Mouse (Mus musculus) liver, adult (tissue): ENCODE measurements around the gene Mis12.

ENCODE experiments used
- GATA4 ChIP-seq: IDR thresholded peaks from 2 replicates; pipeline ENCODE4 v1.6.1; 2014; ENCODE audit warnings: mild to moderate bottlenecking, low read length; ENCODE audit not compliant: insufficient replicate concordance

Mis12 gene

GRCm38 (mm10) chr11:71019201-71020068 lies at the start of gene Mis12, which contains the start of gene Derl2:
Gene Mis12, plus strand, starts transcription at chr11:71019611.
Gene Derl2, minus strand, starts transcription at chr11:71019841.
- no peak; the same call in 1 of the 2 replicates for TF ChIP-seq GATA4

GRCm38 (mm10) chr11:70969821-70970559 lies 49.4 kb upstream of the Mis12 start, which contains the start of the genes Nup88 and Rpain:
Gene Nup88, minus strand, starts transcription at chr11:70969973.
Gene Rpain, plus strand, starts transcription at chr11:70970213.
- TF ChIP-seq GATA4, result no peak

- no peak for TF ChIP-seq GATA4
Measured at GRCm38 (mm10) chr11:70970560-70971540, 48.6 kb upstream of the Mis12 start.

- no peak for TF ChIP-seq GATA4
Measured at GRCm38 (mm10) chr11:70972586-70972985, 46.8 kb upstream of the Mis12 start.

- TF ChIP-seq GATA4, result no peak
Measured at GRCm38 (mm10) chr11:70973947-70974346, 45.5 kb upstream of the Mis12 start.

- no peak for TF ChIP-seq GATA4
Measured at GRCm38 (mm10) chr11:70975193-70975592, 44.2 kb upstream of the Mis12 start.

GRCm38 (mm10) chr11:70977293-70977692 lies 42.1 kb upstream of the Mis12 start:
- TF ChIP-seq GATA4, result no peak

- no peak for TF ChIP-seq GATA4
Measured at GRCm38 (mm10) chr11:70980232-70980631, 39.2 kb upstream of the Mis12 start.

GRCm38 (mm10) chr11:70980751-70981510 lies 38.5 kb upstream of the Mis12 start:
- no peak for TF ChIP-seq GATA4

GRCm38 (mm10) chr11:70982030-70982429 lies 37.4 kb upstream of the Mis12 start:
- TF ChIP-seq GATA4, result no peak

GRCm38 (mm10) chr11:70982557-70983228 lies 36.7 kb upstream of the Mis12 start, which contains the start of gene C1qbp:
Gene C1qbp, minus strand, starts transcription at chr11:70983026.
- peak; percentile 41; the same call in 1 of the 2 replicates for TF ChIP-seq GATA4

GRCm38 (mm10) chr11:71001167-71001566 lies 18.2 kb upstream of the Mis12 start:
- no peak for TF ChIP-seq GATA4

GRCm38 (mm10) chr11:71003611-71004315 lies 15.6 kb upstream of the Mis12 start:
- TF ChIP-seq GATA4, result no peak

GRCm38 (mm10) chr11:71004316-71004773 lies 15.1 kb upstream of the Mis12 start, which contains the start of gene Dhx33:
Gene Dhx33, minus strand, starts transcription at chr11:71004437.
- TF ChIP-seq GATA4, result peak; percentile 34; the same call in 1 of the 2 replicates
